Mouse (Mus musculus) liver, embryonic 13.5 days (tissue): ENCODE measurements at regions not wholly inside any gene's neighbourhood (a gene's known extent, or its start where the extent isn't known, plus 50 kb on each side); places are given as distances from the start of the nearest gene placed in this dataset.
A peak's percentile ranks its signal among the peaks of the same experiment; 100 is the strongest.

Experiments used
- ATAC-seq: fragments of 200-750 bp; cut with Nextera tagmentation; 2 replicates; pipeline ENCODE4 v1.8.0; 2017; ENCODE audit warnings: low read depth, mild to moderate bottlenecking, moderate number of reproducible peaks, moderate library complexity
- DNase-seq: peaks from one replicate; pipeline ENCODE4 v3.0.0; 2022
- H3K27ac ChIP-seq: fragments of 300-500 bp; sonication (generic); 2 replicates; pipeline ENCODE4 v1.5.1; 2015; ENCODE audit warnings: moderate library complexity, mild to moderate bottlenecking, inconsistent platforms
- H3K27me3 ChIP-seq: fragments of 300-500 bp; sonication (generic); 2 replicates; pipeline ENCODE4 v1.6.1; 2015; ENCODE audit warnings: mild to moderate bottlenecking, inconsistent platforms
- H3K36me3 ChIP-seq: fragments of 300-500 bp; sonication (generic); 2 replicates; pipeline ENCODE4 v1.6.1; 2015; ENCODE audit warnings: mild to moderate bottlenecking, inconsistent platforms
- H3K4me1 ChIP-seq: fragments of 300-500 bp; sonication (generic); replicated peaks from 2 replicates; pipeline ENCODE4 v1.6.1; 2015; ENCODE audit warnings: inconsistent platforms
- H3K4me2 ChIP-seq: fragments of 300-500 bp; sonication (generic); 2 replicates; pipeline ENCODE4 v1.6.1; 2015; ENCODE audit warnings: inconsistent platforms, mild to moderate bottlenecking, moderate library complexity
- H3K4me3 ChIP-seq: fragments of 300-500 bp; sonication (generic); replicated peaks from 2 replicates; pipeline ENCODE4 v1.5.1; 2015; ENCODE audit warnings: mild to moderate bottlenecking, inconsistent platforms
- H3K9ac ChIP-seq: fragments of 300-500 bp; sonication (generic); 2 replicates; pipeline ENCODE4 v1.6.1; 2015; ENCODE audit warnings: mild to moderate bottlenecking, inconsistent platforms
- H3K9me3 ChIP-seq: fragments of 300-500 bp; sonication (generic); replicated peaks from 2 replicates; pipeline ENCODE4 v1.6.1; 2016; ENCODE audit warnings: inconsistent platforms
- WGBS: fragments of 180-500 bp; shearing (Covaris S2); methylation state at CpG from one replicate; pipeline ENCODE4 v1.1.7; 2015; ENCODE audit not compliant: insufficient replicate concordance; 5-methylcytosine and 5-hydroxymethylcytosine counted together

- DNase-seq (no peak), ATAC-seq (no peak)
- Histone ChIP-seq H3K27ac (no peak overlapping the region), H3K36me3 (no peaks in the 10 kb centered on the region), H3K4me3 (no peak overlapping the region), H3K9me3 (no peaks in the 10 kb centered on the region), H3K27me3 (no peaks in the 10 kb centered on the region), H3K4me1 (no peaks in the 10 kb centered on the region), H3K4me2 (no peak overlapping the region), H3K9ac (no peak overlapping the region)
- 51% methylated on average over 2 of the region's 2 CpGs for WGBS
These were observed 146.0 kb upstream of the Spred2 start for GRCm38 (mm10) chr11:19778191-19778590.

DNA sequence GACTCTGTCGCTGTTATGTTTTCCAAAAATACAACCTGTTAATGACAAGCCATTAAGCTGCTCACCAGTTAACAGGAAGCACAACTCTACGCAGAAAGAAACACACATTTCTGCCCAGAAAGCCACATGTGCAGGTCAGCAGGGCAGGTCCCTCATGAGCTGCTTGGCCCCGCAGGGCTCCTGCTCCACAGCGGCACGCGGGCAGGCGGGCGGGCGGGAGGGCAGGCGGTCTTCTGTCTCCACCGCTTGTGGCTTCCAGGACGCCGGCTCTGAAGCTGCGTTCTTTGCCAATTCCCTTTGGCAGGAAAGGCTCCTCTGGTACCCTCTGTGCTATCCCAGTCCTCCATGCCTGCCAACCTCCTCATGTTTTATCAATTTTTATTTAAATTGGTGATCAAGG lies 139.1 kb upstream of the Spred2 start:
- Histone ChIP-seq H3K9me3 (no peaks in the 10 kb centered on the region), H3K27ac (no peak overlapping the region), H3K4me2 (no peak overlapping the region), H3K4me1 (no peaks in the 10 kb centered on the region), H3K27me3 (no peaks in the 10 kb centered on the region), H3K4me3 (no peak overlapping the region), H3K36me3 (no peaks in the 10 kb centered on the region), H3K9ac (no peak overlapping the region)
- DNase-seq (no peak), ATAC-seq (no peak)
- WGBS: 58% methylated on average over 14 of the region's 14 CpGs

GRCm38 (mm10) chr11:19796950-19797670 lies 127.1 kb upstream of the Spred2 start:
- ATAC-seq (no peak), DNase-seq (no peak)
- Histone ChIP-seq H3K36me3 (no peaks in the 10 kb centered on the region), H3K27me3 (no peaks in the 10 kb centered on the region), H3K9ac (no peak overlapping the region), H3K9me3 (0 out of 2 replicates have a peak, but pooled peaks cover 3% of the 10 kb centered on the region), H3K4me1 (no peaks in the 10 kb centered on the region), H3K4me3 (no peak overlapping the region), H3K27ac (no peak overlapping the region), H3K4me2 (no peak overlapping the region)
- WGBS: 63% methylated on average over 4 of the region's 4 CpGs

GRCm38 (mm10) chr11:19809359-19809758 lies 114.8 kb upstream of the Spred2 start:
- ATAC-seq (no peak), DNase-seq (no peak)
- no peak overlapping the region for H3K9ac ChIP-seq
- no peaks in the 10 kb centered on the region for H3K36me3 ChIP-seq
- no peak overlapping the region for H3K4me2 ChIP-seq
- 58% methylated on average over 7 of the region's 7 CpGs for whole genome bisulfite sequencing
- H3K4me1 ChIP-seq: no peaks in the 10 kb centered on the region
- H3K27ac ChIP-seq: no peak overlapping the region
- 0 out of 2 replicates have a peak, but pooled peaks cover 4% of the 10 kb centered on the region for H3K9me3 ChIP-seq
- H3K4me3 ChIP-seq: no peak overlapping the region
- no peaks in the 10 kb centered on the region for H3K27me3 ChIP-seq

- H3K9ac ChIP-seq: no peak overlapping the region
- no peak overlapping the region for H3K27ac ChIP-seq
- H3K36me3 ChIP-seq: no peaks in the 10 kb centered on the region
- H3K4me3 ChIP-seq: no peak overlapping the region
- 38% methylated on average over 11 of the region's 12 CpGs for WGBS
- H3K27me3 ChIP-seq: no peaks in the 10 kb centered on the region
- no peak overlapping the region for H3K4me2 ChIP-seq
- H3K9me3 ChIP-seq: 0 out of 2 replicates have a peak, but pooled peaks cover 4% of the 10 kb centered on the region
- no peak for ATAC-seq
- H3K4me1 ChIP-seq: no peaks in the 10 kb centered on the region
- DNase-seq: no peak
These were observed 112.7 kb upstream of the Spred2 start for GRCm38 (mm10) chr11:19811271-19811991.

GRCm38 (mm10) chr11:19811992-19812690 lies 112.0 kb upstream of the Spred2 start:
- Histone ChIP-seq H3K4me3 (no peak overlapping the region), H3K4me2 (no peak overlapping the region), H3K27ac (no peak overlapping the region), H3K4me1 (no peaks in the 10 kb centered on the region), H3K9ac (no peak overlapping the region), H3K9me3 (0 out of 2 replicates have a peak, but pooled peaks cover 4% of the 10 kb centered on the region), H3K36me3 (no peaks in the 10 kb centered on the region), H3K27me3 (no peaks in the 10 kb centered on the region)
- DNase-seq: no peak
- 28% methylated on average over 10 of the region's 10 CpGs for whole genome bisulfite sequencing
- ATAC-seq: no peak

DNA sequence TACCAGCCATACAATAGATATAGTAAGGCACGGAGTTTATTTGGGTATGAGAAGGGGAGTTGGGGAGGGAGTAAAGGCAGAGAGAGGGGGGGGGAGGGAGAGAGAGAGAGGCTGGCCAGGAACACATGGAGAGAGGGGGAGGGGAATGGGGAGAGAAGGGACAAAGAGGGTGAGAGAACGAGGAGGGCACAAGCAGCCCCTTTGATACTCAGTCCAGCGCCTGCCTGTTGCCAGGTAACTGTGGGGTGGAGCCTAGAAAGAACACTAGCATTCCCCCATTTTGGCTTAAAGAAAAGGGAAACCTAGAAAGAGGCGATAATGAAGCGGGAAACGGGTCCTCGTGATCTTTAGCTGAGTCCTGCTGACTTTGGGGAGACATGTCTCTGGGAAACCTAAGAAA lies 110.6 kb upstream of the Spred2 start:
- Histone ChIP-seq H3K27me3 (no peaks in the 10 kb centered on the region), H3K4me2 (no peak overlapping the region), H3K9ac (no peak overlapping the region), H3K4me1 (no peaks in the 10 kb centered on the region), H3K27ac (no peak overlapping the region), H3K36me3 (no peaks in the 10 kb centered on the region), H3K9me3 (0 out of 2 replicates have a peak, but pooled peaks cover 4% of the 10 kb centered on the region), H3K4me3 (no peak overlapping the region)
- whole genome bisulfite sequencing: 55% methylated on average over 7 of the region's 7 CpGs
- ATAC-seq (no peak), DNase-seq (no peak)

DNA sequence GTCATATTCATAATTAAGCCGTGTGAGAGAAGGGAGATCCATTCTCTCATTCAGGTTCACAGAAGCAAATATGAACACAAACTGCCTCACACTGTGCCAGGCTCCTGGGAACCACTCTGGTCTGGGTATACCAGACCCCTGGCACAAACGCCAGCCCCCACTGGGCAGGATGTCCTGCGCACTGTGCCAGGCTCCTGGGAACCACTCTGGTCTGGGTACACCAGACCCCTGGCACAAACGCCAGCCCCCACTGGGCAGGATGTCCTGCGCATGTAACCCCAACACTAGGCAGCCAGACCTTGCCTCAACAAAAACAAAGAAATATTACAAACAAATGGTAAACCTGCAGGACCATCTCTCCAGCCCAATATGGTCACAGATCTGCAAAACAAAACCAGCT lies 101.2 kb upstream of the Spred2 start:
- 66% methylated on average over 5 of the region's 5 CpGs for WGBS
- ATAC-seq (no peak), DNase-seq (no peak)
- Histone ChIP-seq H3K27ac (no peak overlapping the region), H3K4me1 (no peaks in the 10 kb centered on the region; the same call in 1 of the 2 replicates), H3K4me2 (no peak overlapping the region), H3K9ac (no peak overlapping the region), H3K9me3 (no peaks in the 10 kb centered on the region), H3K27me3 (no peaks in the 10 kb centered on the region), H3K36me3 (no peaks in the 10 kb centered on the region), H3K4me3 (no peak overlapping the region)

GRCm38 (mm10) chr11:19823461-19823895 lies 100.7 kb upstream of the Spred2 start:
- H3K27me3 ChIP-seq: no peaks in the 10 kb centered on the region
- H3K27ac ChIP-seq: no peak overlapping the region
- ATAC-seq (no peak), DNase-seq (peak; percentile 25)
- H3K9me3 ChIP-seq: no peaks in the 10 kb centered on the region
- H3K9ac ChIP-seq: no peak overlapping the region
- H3K4me1 ChIP-seq: no peaks in the 10 kb centered on the region; the same call in 1 of the 2 replicates
- 2% methylated on average over 3 of the region's 3 CpGs for WGBS
- no peak overlapping the region for H3K4me3 ChIP-seq
- H3K36me3 ChIP-seq: no peaks in the 10 kb centered on the region
- H3K4me2 ChIP-seq: no peak overlapping the region

GRCm38 (mm10) chr11:19826481-19827185 lies 97.5 kb upstream of the Spred2 start:
- no peak for ATAC-seq
- no peak overlapping the region for H3K9ac ChIP-seq
- 70% methylated on average over 13 of the region's 13 CpGs for WGBS
- H3K9me3 ChIP-seq: no peaks in the 10 kb centered on the region
- no peak overlapping the region for H3K27ac ChIP-seq
- no peak overlapping the region for H3K4me3 ChIP-seq
- H3K36me3 ChIP-seq: no peaks in the 10 kb centered on the region
- H3K4me1 ChIP-seq: peaks cover 4% of the 10 kb centered on the region; the same call in 1 of the 2 replicates
- DNase-seq: no peak
- no peaks in the 10 kb centered on the region for H3K27me3 ChIP-seq
- no peak overlapping the region for H3K4me2 ChIP-seq

- ATAC-seq (no peak), DNase-seq (no peak)
- 35% methylated on average over 11 of the region's 11 CpGs for WGBS
These were observed 96.2 kb upstream of the Spred2 start for GRCm38 (mm10) chr11:19827996-19828395.

More at GRCm38 (mm10) chr11:19827996-19828395, 96.2 kb upstream of the Spred2 start:
- no peaks in the 10 kb centered on the region for H3K9me3 ChIP-seq
- H3K36me3 ChIP-seq: no peaks in the 10 kb centered on the region
- H3K4me1 ChIP-seq: peaks cover 4% of the 10 kb centered on the region; the same call in 1 of the 2 replicates
- H3K27ac ChIP-seq: no peak overlapping the region
- H3K4me2 ChIP-seq: no peak overlapping the region
- no peak overlapping the region for H3K4me3 ChIP-seq
- no peaks in the 10 kb centered on the region for H3K27me3 ChIP-seq
- no peak overlapping the region for H3K9ac ChIP-seq
